Mouse (Mus musculus) kidney, postnatal 4 days (tissue): ENCODE results near the gene Hs3st4.

Experiments used
- DNase-seq, 2 experiments: peaks; one replicate each; pipeline ENCODE4 v3.0.0; 2021; ENCODE audit warnings: mixed read lengths in 2 of 2

Gene Hs3st4

GRCm38 (mm10) chr7:124354035-124354434 lies 371.4 kb downstream of the Hs3st4 start:
- no peak for DNase-seq

GRCm38 (mm10) chr7:124358068-124358467 lies 375.4 kb downstream of the Hs3st4 start:
- no peak for DNase-seq

- no peak for DNase-seq
These were observed 377.2 kb downstream of the Hs3st4 start for GRCm38 (mm10) chr7:124359836-124360235.

GRCm38 (mm10) chr7:124372297-124372696 lies 389.6 kb downstream of the Hs3st4 start:
- no peak for DNase-seq

- no peak for DNase-seq
These were observed 390.0 kb downstream of the Hs3st4 start for GRCm38 (mm10) chr7:124372697-124373096.

GRCm38 (mm10) chr7:124383489-124383888 lies 400.8 kb downstream of the Hs3st4 start:
- no peak for DNase-seq

GRCm38 (mm10) chr7:124399184-124399583 lies 416.5 kb downstream of the Hs3st4 start:
- DNase-seq = no peak

- DNase-seq = no peak
These were observed 444.3 kb downstream of the Hs3st4 start for GRCm38 (mm10) chr7:124426951-124427350.
